Mouse (Mus musculus): ENCODE measurements around the gene Olfr458. TPM values are rescaled to one million over a fixed set of nuclear protein-coding genes. Genes with fewer than 3 reads are reported as not detected.

Gene Olfr458
- total RNA-seq (2023), result not detected

DNA sequence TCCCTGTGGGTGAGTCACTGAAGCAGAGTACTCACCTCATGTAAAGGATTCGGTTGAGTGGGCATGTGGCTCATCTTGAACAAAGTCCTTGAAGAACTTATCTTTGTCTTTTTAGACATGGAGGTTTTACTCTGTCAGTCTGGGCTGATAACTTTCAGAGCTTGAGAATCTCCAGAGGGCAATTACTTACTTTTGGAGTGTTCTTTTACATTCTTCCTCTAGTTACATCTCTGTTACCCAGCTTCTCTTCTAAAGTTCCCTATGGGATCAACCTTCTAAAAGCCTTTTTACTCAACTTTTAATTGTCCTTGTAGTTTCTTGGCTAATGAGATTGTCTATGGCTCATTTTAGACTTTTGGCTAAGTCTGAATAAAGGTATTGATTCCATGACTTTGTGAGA lies at the start of gene Olfr458:
Olfr458 (minus strand) TSS at position 101 of the 400 bp plus-strand sequence.

DNA sequence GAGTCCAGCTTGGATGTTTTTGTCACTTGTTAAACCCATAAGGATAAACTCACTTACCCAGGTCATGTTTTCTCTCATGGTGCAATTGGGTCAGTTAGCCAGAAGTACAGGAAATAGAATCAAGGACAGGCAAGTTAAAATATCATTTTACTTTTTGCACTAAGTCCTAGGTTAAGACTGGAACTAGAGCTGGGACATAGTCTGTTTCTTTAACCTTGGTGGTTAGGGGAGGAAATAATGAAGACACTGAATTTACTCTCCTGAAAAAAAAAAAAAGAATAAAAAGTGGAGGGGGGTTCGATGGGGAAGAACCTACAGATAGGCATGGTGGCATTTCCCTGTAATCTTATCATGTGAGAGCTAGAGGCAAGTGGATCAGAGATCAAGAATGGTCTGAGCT lies 22.1 kb upstream of the Olfr458 start, which contains the start of gene Olfr456:
Olfr456 (minus strand) TSS at position 101 of the 400 bp plus-strand sequence.

DNA sequence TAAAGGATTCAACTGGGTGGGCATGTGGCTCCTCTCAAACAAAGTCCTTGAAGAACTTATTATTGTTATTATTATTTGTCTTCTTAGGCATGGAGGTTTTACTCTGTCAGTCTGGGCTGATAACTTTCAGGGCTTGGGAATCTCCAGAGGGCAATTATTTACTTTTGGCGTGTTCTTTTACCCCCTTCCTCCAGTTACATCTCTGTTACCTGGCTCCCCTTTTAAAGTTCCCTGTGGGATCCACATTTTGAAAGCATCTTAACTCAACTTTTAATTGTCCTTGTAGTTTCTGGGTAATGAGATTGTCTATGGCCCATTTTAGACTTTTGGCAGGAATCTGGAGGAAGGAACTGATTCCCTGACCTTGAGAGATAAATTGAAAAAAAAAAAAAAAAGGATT lies 11.2 kb upstream of the Olfr458 start, which contains the start of gene Olfr457:
Olfr457 (minus strand) TSS at position 101 of the 400 bp plus-strand sequence.

DNA sequence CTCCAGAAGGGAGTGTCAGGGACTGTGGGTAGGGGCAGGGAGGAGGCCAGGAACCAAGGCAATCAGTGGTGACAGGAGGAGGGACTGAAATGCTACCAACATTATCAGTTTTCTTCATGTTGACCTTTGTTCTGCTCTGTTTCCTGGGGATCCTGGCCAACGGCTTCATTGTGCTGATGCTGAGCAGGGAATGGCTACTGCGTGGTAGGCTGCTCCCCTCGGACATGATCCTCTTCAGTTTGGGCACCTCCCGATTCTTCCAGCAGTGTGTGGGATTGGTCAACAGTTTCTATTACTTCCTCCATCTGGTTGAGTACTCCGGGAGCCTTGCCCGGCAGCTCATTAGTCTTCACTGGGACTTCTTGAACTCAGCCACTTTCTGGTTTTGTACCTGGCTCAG lies 30.6 kb downstream of the Olfr458 start, which contains the start of gene Tas2r126:
Tas2r126 (plus strand) TSS at position 90 of the 400 bp plus-strand sequence.

Other genes starting within 250 kb of the Olfr458 start
- not detected for gene Tas2r144, start 249.9 kb downstream of the Olfr458 start, total RNA-seq (2023)
- gene Gstk1, start 219.3 kb downstream of the Olfr458 start, total RNA-seq (2023), result 1 to 10 TPM; 3.3 to 5.1 TPM
- not detected for gene Tmem139, start 203.2 kb downstream of the Olfr458 start, total RNA-seq (2023)
- 10 to 100 TPM; 59.8 to 66.3 TPM for gene Casp2, start 200.2 kb downstream of the Olfr458 start, total RNA-seq (2023)
- under 1 TPM; 0.15 TPM for gene Clcn1, start 178.5 kb downstream of the Olfr458 start, total RNA-seq (2023)
- gene Fam131b, start 140.6 kb downstream of the Olfr458 start, total RNA-seq (2023), result not detected
- 100 to 1,000 TPM; 661 to 678 TPM for gene Zyx, start 115.6 kb downstream of the Olfr458 start, total RNA-seq (2023)
- under 1 TPM in 1 of 2 experiments, not detected in 1; 0.29 TPM for gene Epha1, start 91.9 kb downstream of the Olfr458 start, total RNA-seq (2023)
- 1 to 10 TPM; 2.9 to 3.2 TPM for gene Tas2r143, start 65.0 kb downstream of the Olfr458 start, total RNA-seq (2023)
- 1 to 10 TPM; 3.4 to 3.5 TPM for gene Tas2r135, start 59.8 kb downstream of the Olfr458 start, total RNA-seq (2023)
- 1 to 10 TPM; 1.0 to 1.7 TPM for gene Tas2r126, start 30.7 kb downstream of the Olfr458 start, total RNA-seq (2023)
- gene Olfr457, start 11.1 kb upstream of the Olfr458 start, total RNA-seq (2023), result not detected
- not detected for gene Olfr456, start 22.0 kb upstream of the Olfr458 start, total RNA-seq (2023)
- not detected for gene Olfr455, start 82.4 kb upstream of the Olfr458 start, total RNA-seq (2023)
- gene Tcaf3, start 132.5 kb upstream of the Olfr458 start, total RNA-seq (2023), result not detected
- under 1 TPM in 1 of 2 experiments, not detected in 1; 0.42 TPM for gene Tcaf2, start 180.1 kb upstream of the Olfr458 start, total RNA-seq (2023)
- gene Tcaf1, start 244.9 kb upstream of the Olfr458 start, total RNA-seq (2023), result under 1 TPM in 1 of 2 experiments, not detected in 1; 0.15 TPM

All from neutrophil, adult 83 days (primary cell).